11 mouse cellular contexts compared by ENCODE assay signal in genomic region chr8:121187491-121188364, GRCm38 (mm10). TPM values are rescaled to one million over a fixed set of nuclear protein-coding genes. Genes with fewer than 3 reads are reported as not detected.
DNase-seq lines count a peak whose midpoint lies in the region; ATAC-seq and TF ChIP-seq lines count a peak whose summit lies in the region.
"Had no signal": no experiment of that assay in that cellular context is flagged by ENCODE, and none has a peak within 500 bp of the region (broad histone marks: within the 10 kb centered on the region; RNA-seq: fewer than 3 reads in every experiment).

No protein-coding gene starts in this region.

- TF ChIP-seq POLR2A in liver, adult 2 months (IDR thresholded peaks at IDR 0.05; ENCODE audit: extremely low read depth, insufficient read depth, low read length): no peak

- H3K79me2 ChIP-seq in liver, adult 2 months (ENCODE audit: control insufficient read depth, insufficient read depth, low read length): no peaks in the 10 kb centered on the region

- peaks cover 25% of the 10 kb centered on the region for H3K27me3 ChIP-seq in heart, postnatal 0 days (ENCODE audit: control insufficient read depth, insufficient read depth, low read length)
- H3K27me3 ChIP-seq in liver, adult 2 months (ENCODE audit: control insufficient read depth, insufficient read depth, low read length): no peaks in the 10 kb centered on the region

- TF ChIP-seq EP300 in heart, postnatal 0 days (IDR thresholded peaks at IDR 0.05; ENCODE audit: low read depth): no peak

- 0 out of 2 replicates have a peak, but pooled peaks cover 5% of the 10 kb centered on the region for H3K4me1 ChIP-seq in heart, postnatal 0 days (ENCODE audit: control insufficient read depth, insufficient read depth)
- H3K4me1 ChIP-seq in liver, adult 2 months (ENCODE audit: control insufficient read depth, insufficient read depth, low read length): 0 out of 2 replicates have a peak, but pooled peaks cover 2% of the 10 kb centered on the region

- no peak overlapping the region for H3K4me2 ChIP-seq in heart, postnatal 0 days (ENCODE audit: low read depth, low read length)

- H3K9ac ChIP-seq in heart, postnatal 0 days (replicated peaks; ENCODE audit: low read depth, low read length): no peak overlapping the region
- H3K9ac ChIP-seq in liver, adult 2 months (ENCODE audit: low read depth, low read length): no peak overlapping the region

- H3K4me3 ChIP-seq in heart, postnatal 0 days (ENCODE audit: low read depth, low read length): no peak overlapping the region
- no peak overlapping the region for H3K4me3 ChIP-seq in liver, adult 2 months (ENCODE audit: insufficient read depth, low read depth, low read length)

- intact Hi-C loops in gastrocnemius, postnatal 36 days (cut with DNase I): no loop called here

- peak; percentile 30 for DNase-seq in gastrocnemius, postnatal 25 days
- DNase-seq in gastrocnemius, postnatal 36 days: no peak
- DNase-seq in adrenal gland, postnatal 10 days: peak; percentile 65
- DNase-seq in heart, postnatal 0 days (ENCODE audit: low spot score): peak; percentile 52
- DNase-seq in liver, adult 2 months (ENCODE audit: extremely low read depth, low read depth, low spot score): peak; percentile 63
- peak; percentile 19 for DNase-seq in thymus, postnatal 25 days
- no peak for DNase-seq in cerebellum, adult 11 months
- DNase-seq in left cerebral cortex, adult 18-20 months (ENCODE audit: low spot score in 2 of 2): no peak

- 48% methylated on average over 15 of the region's 15 CpGs for WGBS in heart, postnatal 0 days
- WGBS in liver, adult 2 months: 54% methylated on average over 15 of the region's 15 CpGs

- no peaks in the 10 kb centered on the region for H3K36me3 ChIP-seq in heart, postnatal 0 days (replicated peaks; ENCODE audit: control insufficient read depth, insufficient read depth, low read length)
- H3K36me3 ChIP-seq in liver, adult 2 months (ENCODE audit: control insufficient read depth, insufficient read depth, low read length): no peaks in the 10 kb centered on the region
- H3K36me3 ChIP-seq: G1E had no signal

- ATAC-seq in heart, postnatal 0 days (ENCODE audit: insufficient read depth, low read depth): peak; percentile 79

- no peak for TF ChIP-seq CTCF in heart, postnatal 0 days (IDR thresholded peaks at IDR 0.05; ENCODE audit: low read depth)
- no peak for TF ChIP-seq CTCF in liver, adult 2 months (IDR thresholded peaks at IDR 0.05; ENCODE audit: low read depth, low read length)

- no peaks in the 10 kb centered on the region for H3K9me3 ChIP-seq in heart, postnatal 0 days (replicated peaks; ENCODE audit: control insufficient read depth, low read length)

- H3K27ac ChIP-seq in heart, postnatal 0 days (ENCODE audit: low read depth): peak overlapping the region; percentile 62
- H3K27ac ChIP-seq in liver, adult 2 months (replicated peaks; ENCODE audit: insufficient read depth, low read depth, low read length): 0 out of 2 replicates have a peak overlapping the region, but pooled peaks have one; percentile 5

RNA-seq across cellular contexts. Expression of gene Foxl1, which starts 60.0 kb away (rescaled TPM):
- total RNA-seq in gastrocnemius, postnatal 25 days (2021): not detected
- not detected for total RNA-seq in gastrocnemius, postnatal 36 days (2021)
- total RNA-seq in adrenal gland, postnatal 10 days (2021): under 1 TPM; 0.24 to 0.42 TPM
- total RNA-seq in heart, postnatal 0 days (2014; rRNA removed; ENCODE audit: low replicate concordance): 0.35 and 1.9 TPM in 2 replicates
- polyA plus RNA-seq in heart, postnatal 0 days (2015; fragmentation: Nextera tagmentation; extraction: Ambion mirVana): 0.12 and 0.16 TPM in 2 replicates
- total RNA-seq in liver, adult 2 months (2014; rRNA removed): not detected in 2 replicates
- not detected in 2 replicates for polyA plus RNA-seq in liver, adult 2 months (2012; rRNA removed)
- total RNA-seq in left cerebral cortex, adult 18-20 months (2021): under 1 TPM in 1 of 2 experiments, not detected in 1; 0.16 TPM
- total RNA-seq: G1E; layer of hippocampus, adult 18-20 months had no signal
- polyA plus RNA-seq: G1E; spleen, adult 2 months had no signal

Comparison
In these comparisons a context has a peak if more than half of its experiments do, and no peak if none do; other contexts are left out.
1. DNase-seq: peak in gastrocnemius, postnatal 25 days (single experiment), adrenal gland, postnatal 10 days (single experiment), heart, postnatal 0 days (single experiment), liver, adult 2 months (single experiment) and thymus, postnatal 25 days (single experiment); none in gastrocnemius, postnatal 36 days (0 of 2), cerebellum, adult 11 months (single experiment) and left cerebral cortex, adult 18-20 months (0 of 2).